Mouse (Mus musculus) ES-E14 (cell line): Measurements from ENCODE around the gene Ttll7.

Experiments used
- CHD2 ChIP-seq: IDR thresholded peaks from 2 replicates; pipeline ENCODE4 v1.6.1; 2014; ENCODE audit warnings: mild to moderate bottlenecking, low read depth, low read length, inconsistent platforms
- MAFK ChIP-seq: IDR thresholded peaks from 2 replicates; pipeline ENCODE4 v1.6.1; 2014; ENCODE audit warnings: mild to moderate bottlenecking, low read depth, low read length, inconsistent platforms; ENCODE audit not compliant: insufficient read depth
- ZNF384 ChIP-seq: IDR thresholded peaks from 2 replicates; pipeline ENCODE4 v1.6.1; 2012; ENCODE audit warnings: low read depth, low read length, inconsistent platforms

DNA sequence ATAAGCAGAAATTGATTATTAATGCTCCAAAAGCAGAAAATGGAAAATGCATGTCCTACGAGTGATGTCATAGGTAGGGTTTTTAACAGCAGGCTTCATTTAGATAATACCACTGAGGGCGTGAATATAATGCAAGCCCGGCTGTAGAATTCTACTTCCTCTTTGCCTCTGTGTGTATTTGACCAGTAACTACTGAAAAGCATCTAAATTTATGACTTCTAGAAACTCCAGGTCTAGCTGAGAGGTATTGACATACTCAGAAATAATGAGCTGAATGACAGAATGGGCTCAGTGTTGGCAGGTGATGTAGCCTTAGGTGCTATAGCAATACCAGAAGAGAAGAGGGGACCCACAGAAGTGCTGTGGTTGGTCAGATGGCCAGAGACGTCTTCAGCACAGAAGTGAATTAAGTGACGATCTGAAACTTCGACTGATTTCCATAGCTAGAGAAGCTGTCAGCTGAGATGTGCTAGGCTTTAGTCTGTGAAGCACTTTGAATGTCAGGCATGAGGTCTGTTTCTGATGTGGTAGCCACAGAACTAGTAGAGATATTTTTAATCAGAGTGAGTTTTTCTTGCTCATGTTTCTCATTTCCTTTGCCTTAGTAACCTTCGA lies 2.4 kb downstream of the Ttll7 start:
- TF ChIP-seq CHD2 (no peak), MAFK (no peak), ZNF384 (no peak)
